In genomic region chr17:56765431-56765830, GRCm38 (mm10) we compare ENCODE assay signal across 9 mouse cellular contexts. TPM values are rescaled to one million over a fixed set of nuclear protein-coding genes. Genes with fewer than 3 reads are reported as not detected.
DNase-seq lines count a peak whose midpoint lies in the region; ATAC-seq lines count a peak whose summit lies in the region.
"Had no signal": no experiment of that assay in that cellular context is flagged by ENCODE, and none has a peak within 500 bp of the region (broad histone marks: within the 10 kb centered on the region; RNA-seq: fewer than 3 reads in every experiment).

No protein-coding gene starts in this region.

- no peak for ATAC-seq in liver, embryonic 12.5 days

- peaks cover 6% of the 10 kb centered on the region; the same call in 1 of the 2 replicates for H3K27me3 ChIP-seq in heart, embryonic 10.5 days (ENCODE audit: insufficient read depth, poor library complexity, severe bottlenecking)
- peaks cover 2% of the 10 kb centered on the region; the same call in 1 of the 2 replicates for H3K27me3 ChIP-seq in liver, embryonic 12.5 days (replicated peaks)

- peak overlapping the region; percentile 83 for H3K9ac ChIP-seq in liver, embryonic 12.5 days

- peaks cover 41% of the 10 kb centered on the region for H3K36me3 ChIP-seq in heart, embryonic 10.5 days
- peaks cover 43% of the 10 kb centered on the region for H3K36me3 ChIP-seq in liver, embryonic 12.5 days

- H3K4me1 ChIP-seq in heart, embryonic 10.5 days: peaks cover 28% of the 10 kb centered on the region
- peaks cover 45% of the 10 kb centered on the region for H3K4me1 ChIP-seq in liver, embryonic 12.5 days

- DNase-seq in heart, embryonic 10.5 days (ENCODE audit: low spot score): no peak
- DNase-seq in heart, postnatal 25 days (ENCODE audit: low spot score): no peak
- DNase-seq in thymus, postnatal 10 days (ENCODE audit: low spot score in 2 of 2): peak; percentile 29 to 44
- DNase-seq in thymus, postnatal 0 days (ENCODE audit: low spot score): no peak
- DNase-seq in adrenal gland, adult 18-20 months (ENCODE audit: low spot score in 2 of 2): no peak
- no peak for DNase-seq in left cerebral cortex, postnatal 14 days (ENCODE audit: low spot score in 2 of 2)
- no peak for DNase-seq in testis, postnatal 14 days (ENCODE audit: low spot score)

- no peaks in the 10 kb centered on the region for H3K9me3 ChIP-seq in heart, embryonic 10.5 days
- H3K9me3 ChIP-seq in liver, embryonic 12.5 days (replicated peaks): no peaks in the 10 kb centered on the region

- WGBS in heart, embryonic 10.5 days: 57% methylated on average over 12 of the region's 12 CpGs
- 37% methylated on average over 12 of the region's 12 CpGs for WGBS in liver, embryonic 12.5 days (ENCODE audit: insufficient replicate concordance)

- intact Hi-C loops in heart, postnatal 25 days (cut with DNase I): loop anchor here (5.0 kb wide), 1 partner anchor 67 kb away; the partner anchor contains the start of gene Rfx2
- intact Hi-C loops in left cerebral cortex, postnatal 14 days (cut with DNase I): no loop called here

- H3K4me2 ChIP-seq in liver, embryonic 12.5 days: peak overlapping the region; percentile 94

- peak overlapping the region; percentile 77 for H3K4me3 ChIP-seq in heart, embryonic 10.5 days
- H3K4me3 ChIP-seq in liver, embryonic 12.5 days: peak overlapping the region; percentile 73

- H3K27ac ChIP-seq in heart, embryonic 10.5 days: peak overlapping the region; percentile 98
- peak overlapping the region; percentile 94 for H3K27ac ChIP-seq in liver, embryonic 12.5 days

RNA-seq across cellular contexts. Expression of gene Dus3l, which starts 0.9 kb away (rescaled TPM):
- 39.6 and 41.4 TPM in 2 replicates for polyA plus RNA-seq in heart, embryonic 10.5 days (2016; fragmentation: Nextera tagmentation; extraction: Ambion mirVana)
- total RNA-seq in heart, postnatal 25 days (2021): 10 to 100 TPM; 18.3 to 18.8 TPM
- 34.0 and 36.5 TPM in 2 replicates for polyA plus RNA-seq in thymus, postnatal 0 days (2015; fragmentation: Nextera tagmentation; extraction: Ambion mirVana)
- polyA plus RNA-seq in liver, embryonic 12.5 days (2016; fragmentation: Nextera tagmentation; extraction: Ambion mirVana): 24.1 and 24.6 TPM in 2 replicates
- 10 to 100 TPM; 28.3 to 31.3 TPM for total RNA-seq in adrenal gland, adult 18-20 months (2021)
- 10 to 100 TPM; 66.2 to 75.0 TPM for total RNA-seq in left cerebral cortex, postnatal 14 days (2021)

RNA-seq across cellular contexts. Expression of gene Prr22, which starts 4.6 kb away (rescaled TPM):
- 1.3 and 2.1 TPM in 2 replicates for polyA plus RNA-seq in heart, embryonic 10.5 days (2016; fragmentation: Nextera tagmentation; extraction: Ambion mirVana)
- total RNA-seq in heart, postnatal 25 days (2021): under 1 TPM; 0.13 to 0.22 TPM
- polyA plus RNA-seq in thymus, postnatal 0 days (2015; fragmentation: Nextera tagmentation; extraction: Ambion mirVana): 0.40 and 0.68 TPM in 2 replicates
- polyA plus RNA-seq in liver, embryonic 12.5 days (2016; fragmentation: Nextera tagmentation; extraction: Ambion mirVana): 1.1 and 1.2 TPM in 2 replicates
- total RNA-seq in adrenal gland, adult 18-20 months (2021): under 1 TPM; 0.48 to 0.93 TPM
- total RNA-seq in left cerebral cortex, postnatal 14 days (2021): under 1 TPM; 0.51 to 0.94 TPM

RNA-seq across cellular contexts. Expression of gene Nrtn, which starts 8.1 kb away (rescaled TPM):
- 3.3 and 7.4 TPM in 2 replicates for polyA plus RNA-seq in heart, embryonic 10.5 days (2016; fragmentation: Nextera tagmentation; extraction: Ambion mirVana)
- 10 to 100 TPM; 25.7 to 28.8 TPM for total RNA-seq in heart, postnatal 25 days (2021)
- polyA plus RNA-seq in thymus, postnatal 0 days (2015; fragmentation: Nextera tagmentation; extraction: Ambion mirVana): 17.3 and 23.6 TPM in 2 replicates
- polyA plus RNA-seq in liver, embryonic 12.5 days (2016; fragmentation: Nextera tagmentation; extraction: Ambion mirVana): 3.2 and 4.1 TPM in 2 replicates
- total RNA-seq in adrenal gland, adult 18-20 months (2021): 1 to 10 TPM; 3.4 to 4.0 TPM
- 1 to 10 TPM; 2.6 to 4.5 TPM for total RNA-seq in left cerebral cortex, postnatal 14 days (2021)
- total RNA-seq: granulocyte monocyte progenitor cell, adult 5-6 weeks had no signal

RNA-seq across cellular contexts. Expression of gene Vmac, which starts 47.6 kb away (rescaled TPM):
- polyA plus RNA-seq in heart, embryonic 10.5 days (2016; fragmentation: Nextera tagmentation; extraction: Ambion mirVana): 10.2 and 12.7 TPM in 2 replicates
- total RNA-seq in heart, postnatal 25 days (2021): 1 to 10 TPM; 5.0 to 5.2 TPM
- polyA plus RNA-seq in thymus, postnatal 0 days (2015; fragmentation: Nextera tagmentation; extraction: Ambion mirVana): 20.3 and 26.9 TPM in 2 replicates
- polyA plus RNA-seq in liver, embryonic 12.5 days (2016; fragmentation: Nextera tagmentation; extraction: Ambion mirVana): 3.8 and 4.0 TPM in 2 replicates
- 10 to 100 TPM; 20.1 to 26.1 TPM for total RNA-seq in adrenal gland, adult 18-20 months (2021)
- total RNA-seq in left cerebral cortex, postnatal 14 days (2021): 1 to 10 TPM; 7.8 to 8.0 TPM

RNA-seq across cellular contexts. Expression of gene Ndufa11, which starts 47.9 kb away (rescaled TPM):
- 518 and 632 TPM in 2 replicates for polyA plus RNA-seq in heart, embryonic 10.5 days (2016; fragmentation: Nextera tagmentation; extraction: Ambion mirVana)
- 100 to 1,000 TPM; 913 to 934 TPM for total RNA-seq in heart, postnatal 25 days (2021)
- polyA plus RNA-seq in thymus, postnatal 0 days (2015; fragmentation: Nextera tagmentation; extraction: Ambion mirVana): 821 and 873 TPM in 2 replicates
- 265 and 282 TPM in 2 replicates for polyA plus RNA-seq in liver, embryonic 12.5 days (2016; fragmentation: Nextera tagmentation; extraction: Ambion mirVana)
- total RNA-seq in adrenal gland, adult 18-20 months (2021): 100 to 1,000 TPM; 276 to 402 TPM
- total RNA-seq in left cerebral cortex, postnatal 14 days (2021): 100 to 1,000 TPM; 227 to 229 TPM

Comparison
In these comparisons a context has a peak if more than half of its experiments do, and no peak if none do; other contexts are left out.
1. DNase-seq: peak in thymus, postnatal 10 days (2 of 2); none in heart, embryonic 10.5 days (single experiment), heart, postnatal 25 days (single experiment), thymus, postnatal 0 days (single experiment), adrenal gland, adult 18-20 months (0 of 2), left cerebral cortex, postnatal 14 days (0 of 2) and testis, postnatal 14 days (single experiment).
2. RNA of gene Nrtn, which starts 8.1 kb away (total RNA-seq): 25.7 to 28.8 TPM in heart, postnatal 25 days; 2.6 to 4.5 TPM in left cerebral cortex, postnatal 14 days and 3.4 to 4.0 TPM in adrenal gland, adult 18-20 months; every median in the first group is over 4 times any median in the second.